Mouse (Mus musculus): Measurements from ENCODE around the gene Hfe. TPM values are rescaled to one million over a fixed set of nuclear protein-coding genes. Genes with fewer than 3 reads are reported as not detected.

Hfe gene
- total and polyA plus RNA-seq, 3 experiments: 0.08 to 1.0 (median 0.39) TPM

GRCm38 (mm10) chr13:23681990-23682582 is 28.6 kb downstream of the Hfe start:
- H3K36me3 ChIP-seq (replicated peaks in 1 of 2; ENCODE audit: control insufficient read depth in 1 of 2, insufficient read depth in 1 of 2, low read length in 1 of 2): no peaks in the 10 kb centered on the region
- no peaks in the 10 kb centered on the region for H3K9me3 ChIP-seq (replicated peaks; ENCODE audit: low read length)
- TF ChIP-seq MAX (IDR thresholded peaks at IDR 0.05; ENCODE audit: low read length) (no peak), POLR2AphosphoS2 (IDR thresholded peaks at IDR 0.05; ENCODE audit: low read depth, low read length) (no peak), ELF1 (IDR thresholded peaks at IDR 0.05; ENCODE audit: low read depth, low read length) (no peak), TBP (conservative IDR thresholded peaks at IDR 0.05; ENCODE audit: low read depth, low read length) (no peak), ZC3H11A (IDR thresholded peaks at IDR 0.05; ENCODE audit: low read depth, low read length) (no peak), NRF1 (IDR thresholded peaks at IDR 0.05; ENCODE audit: low read depth, low read length) (no peak), CHD1 (IDR thresholded peaks at IDR 0.05; ENCODE audit: low read depth, low read length) (no peak), MYC (IDR thresholded peaks at IDR 0.05; ENCODE audit: low read depth, low read length) (no peak), ZKSCAN1 (IDR thresholded peaks at IDR 0.05; ENCODE audit: borderline replicate concordance, low read depth, low read length) (no peak)
- H3K4me2 ChIP-seq (ENCODE audit: insufficient read depth, low read depth, poor library complexity, severe bottlenecking): peak overlapping the region; percentile 75; the same call in 1 of the 2 replicates
- no peaks in the 10 kb centered on the region for H3K79me2 ChIP-seq (replicated peaks; ENCODE audit: control insufficient read depth, extremely low read depth, insufficient read depth, poor library complexity, severe bottlenecking)
- peaks cover 4 to 20% of the 10 kb centered on the region in 2 experiments; a peak in 2 of 4 replicates for H3K4me1 ChIP-seq (ENCODE audit: control insufficient read depth in 1 of 2, insufficient read depth in 2 of 2)
- peak overlapping the region; percentile 84 for H3K9ac ChIP-seq (ENCODE audit: insufficient read depth, low read depth)
- dilution Hi-C loops (cut with MboI; ENCODE audit: extremely low pct_ligation_motif_present, extremely low pct_unique_long_range_greater_than_20kb, low sequenced_read_pairs): no loop called here
- no peaks in the 10 kb centered on the region for H3K27me3 ChIP-seq (replicated peaks)
- in situ Hi-C loops (cut with MboI; ENCODE audit: low pct_ligation_motif_present, low pct_unique_long_range_greater_than_20kb, low sequenced_read_pairs): loop anchor here (10.0 kb wide), 1 partner anchor 47 kb away; no protein-coding TSS in a partner anchor
- no peak overlapping the region for H3K4me3 ChIP-seq (replicated peaks in 1 of 3; ENCODE audit: low read depth in 2 of 3, low read length in 2 of 3, poor library complexity in 1 of 3)
- DNase-seq (ENCODE audit: extremely low read depth): no peak
- peak overlapping the region; percentile 16 for H3K27ac ChIP-seq (ENCODE audit: insufficient read depth, low read depth)

- no peak overlapping the region for H3K27ac ChIP-seq (ENCODE audit: insufficient read depth, low read depth)
- in situ Hi-C loops (cut with MboI; ENCODE audit: low pct_ligation_motif_present, low pct_unique_long_range_greater_than_20kb, low sequenced_read_pairs): no loop called here
- no peak for DNase-seq (ENCODE audit: extremely low read depth)
- H3K27me3 ChIP-seq (replicated peaks): no peaks in the 10 kb centered on the region
- H3K36me3 ChIP-seq (replicated peaks in 1 of 2; ENCODE audit: control insufficient read depth in 1 of 2, insufficient read depth in 1 of 2, low read length in 1 of 2): no peaks in the 10 kb centered on the region
- TF ChIP-seq MAFK (IDR thresholded peaks at IDR 0.05; ENCODE audit: insufficient replicate concordance, low read length) (no peak), USF1 (IDR thresholded peaks at IDR 0.05; ENCODE audit: low read depth, low read length) (no peak), MYC (IDR thresholded peaks at IDR 0.05; ENCODE audit: low read depth, low read length) (no peak), NELFE (IDR thresholded peaks at IDR 0.05; ENCODE audit: low read depth, low read length) (no peak)
- H3K9me3 ChIP-seq (replicated peaks; ENCODE audit: low read length): no peaks in the 10 kb centered on the region
- peaks cover 7 to 17% of the 10 kb centered on the region in 2 experiments for H3K4me1 ChIP-seq (ENCODE audit: control insufficient read depth in 1 of 2, insufficient read depth in 2 of 2)
- dilution Hi-C loops (cut with MboI; ENCODE audit: extremely low pct_ligation_motif_present, extremely low pct_unique_long_range_greater_than_20kb, low sequenced_read_pairs): no loop called here
- no peak overlapping the region for H3K4me2 ChIP-seq (ENCODE audit: insufficient read depth, low read depth, poor library complexity, severe bottlenecking)
- no peaks in the 10 kb centered on the region for H3K79me2 ChIP-seq (replicated peaks; ENCODE audit: control insufficient read depth, extremely low read depth, insufficient read depth, poor library complexity, severe bottlenecking)
- H3K4me3 ChIP-seq (replicated peaks in 1 of 3; ENCODE audit: low read depth in 2 of 3, low read length in 2 of 3, poor library complexity in 1 of 3): no peak overlapping the region
- no peak overlapping the region for H3K9ac ChIP-seq (ENCODE audit: insufficient read depth, low read depth)
Measured at GRCm38 (mm10) chr13:23662536-23662935, 48.1 kb downstream of the Hfe start.

Data from CH12.LX (cell line).